Mouse (Mus musculus) T-cell, adult 2 months (primary cell): ENCODE measurements around the gene Glyctk.
A peak's percentile ranks its signal among the peaks of the same experiment; 100 is the strongest.

Experiments used
- DNase-seq: peaks from one replicate; pipeline ENCODE4 v3.0.0; 2022; ENCODE audit warnings: low spot score

The Glyctk gene

DNA sequence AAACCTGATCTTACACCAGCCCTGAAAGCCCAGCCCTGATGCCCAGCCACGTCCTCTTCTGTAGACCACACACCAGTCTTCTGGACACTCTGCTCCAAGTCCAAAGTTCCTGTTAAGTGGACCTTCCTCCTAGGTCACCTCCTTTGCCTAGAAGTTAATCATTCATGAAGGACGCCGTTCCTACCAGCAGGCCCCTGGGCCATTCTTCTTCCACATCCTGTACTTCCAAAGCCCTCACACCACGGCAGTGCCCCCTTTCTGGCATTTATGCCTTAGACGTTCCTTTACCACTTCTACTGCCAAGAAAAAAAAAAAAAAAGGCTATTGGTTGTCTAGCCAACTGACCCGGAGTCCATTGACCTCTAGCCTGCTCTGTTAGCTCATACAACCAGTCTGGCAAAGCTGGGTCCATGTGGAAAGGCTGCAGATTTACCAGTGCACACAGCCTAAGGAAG is at the start of gene Glyctk:
TSS of gene Glyctk (minus strand) at position 102 of the 455 bp plus-strand sequence.
- no peak for DNase-seq

DNA sequence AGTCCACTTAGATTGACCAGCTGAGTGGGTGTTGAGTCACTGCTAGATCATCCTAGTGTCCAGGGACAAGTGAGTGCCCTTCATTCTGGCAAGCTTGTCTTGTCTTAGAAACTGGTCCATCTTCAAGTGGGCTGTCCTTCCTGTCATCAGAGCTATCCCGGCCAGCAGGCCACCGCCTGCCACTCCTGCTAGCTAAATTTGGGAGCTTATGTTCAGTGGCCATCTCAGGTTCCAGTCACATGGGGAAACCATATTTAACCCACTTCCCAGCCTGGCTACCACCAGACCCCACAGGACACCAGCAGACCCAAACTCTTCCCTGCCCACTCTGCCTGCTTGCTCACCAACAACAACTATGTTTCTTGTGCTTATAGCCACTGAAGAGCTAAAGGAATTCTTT is 48.6 kb upstream of the Glyctk start:
- DNase-seq: no peak

DNA sequence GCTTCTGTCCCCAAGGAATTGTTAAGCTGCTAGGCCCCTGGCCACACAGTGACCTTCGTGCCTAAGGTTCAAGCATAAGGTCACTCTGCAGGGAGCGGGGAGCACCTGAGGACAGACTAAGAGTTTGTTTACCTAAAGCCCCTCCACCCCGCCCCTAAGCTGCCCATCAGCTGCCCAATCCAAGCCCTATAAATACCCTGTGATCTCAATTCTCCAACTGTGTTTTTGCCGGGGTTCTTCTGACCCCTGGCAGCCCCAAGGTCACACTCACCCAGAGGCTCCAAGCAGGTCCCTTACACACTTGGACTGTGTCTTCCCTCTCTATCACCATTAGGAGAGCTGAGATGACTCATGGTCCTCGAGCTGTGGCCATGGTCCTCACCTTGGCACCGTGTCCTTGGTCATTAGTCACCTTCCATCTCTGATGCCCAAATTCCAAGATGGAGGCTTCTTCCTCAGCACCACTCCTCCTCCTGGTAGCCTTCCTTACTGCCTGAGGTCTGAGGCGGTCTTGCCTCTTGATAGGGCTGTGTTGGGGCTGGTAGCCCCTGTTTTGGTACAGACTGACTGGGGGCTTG is 47.9 kb upstream of the Glyctk start:
- no peak for DNase-seq

DNA sequence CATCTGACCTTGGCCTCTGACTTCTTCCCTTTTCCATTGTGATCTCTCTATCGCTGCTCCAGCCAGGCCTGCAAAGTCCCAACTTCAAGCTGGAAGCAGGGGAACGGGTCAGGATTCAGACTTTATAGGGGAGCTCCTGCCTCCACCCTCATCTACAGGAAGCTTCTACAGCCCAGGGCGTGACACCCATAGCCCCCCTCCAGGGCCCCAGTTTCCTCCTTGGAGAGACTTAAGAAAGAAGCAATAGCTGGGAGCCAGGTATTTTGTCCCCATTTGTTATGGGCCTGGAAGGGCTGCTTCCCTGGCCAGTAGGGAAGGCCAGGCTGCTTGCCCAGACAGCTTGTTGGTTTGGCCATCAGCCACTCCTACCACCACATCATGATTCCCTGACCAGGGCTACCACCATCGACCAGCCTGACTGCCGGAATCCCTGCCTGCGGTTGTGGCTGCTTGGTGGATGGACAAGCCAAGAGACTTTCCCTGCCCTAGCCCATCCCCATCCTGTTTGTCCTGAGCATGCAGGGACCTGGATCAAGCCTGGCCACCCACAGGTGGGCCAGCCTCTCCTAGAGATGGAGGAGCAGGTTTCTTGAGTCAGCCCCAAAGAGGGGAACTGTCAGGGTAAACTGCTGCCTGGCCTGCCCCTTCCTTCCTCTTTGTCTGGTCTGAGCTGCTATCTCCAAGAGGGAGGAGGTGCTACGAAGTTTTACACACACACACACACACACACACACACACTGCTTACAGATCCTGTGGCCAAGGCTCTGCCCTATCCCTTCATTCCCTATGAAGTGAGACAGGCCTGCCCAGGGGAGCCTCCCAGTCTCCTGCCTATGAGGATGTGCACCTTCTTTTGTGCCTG is 46.3 kb upstream of the Glyctk start:
- DNase-seq: no peak

DNA sequence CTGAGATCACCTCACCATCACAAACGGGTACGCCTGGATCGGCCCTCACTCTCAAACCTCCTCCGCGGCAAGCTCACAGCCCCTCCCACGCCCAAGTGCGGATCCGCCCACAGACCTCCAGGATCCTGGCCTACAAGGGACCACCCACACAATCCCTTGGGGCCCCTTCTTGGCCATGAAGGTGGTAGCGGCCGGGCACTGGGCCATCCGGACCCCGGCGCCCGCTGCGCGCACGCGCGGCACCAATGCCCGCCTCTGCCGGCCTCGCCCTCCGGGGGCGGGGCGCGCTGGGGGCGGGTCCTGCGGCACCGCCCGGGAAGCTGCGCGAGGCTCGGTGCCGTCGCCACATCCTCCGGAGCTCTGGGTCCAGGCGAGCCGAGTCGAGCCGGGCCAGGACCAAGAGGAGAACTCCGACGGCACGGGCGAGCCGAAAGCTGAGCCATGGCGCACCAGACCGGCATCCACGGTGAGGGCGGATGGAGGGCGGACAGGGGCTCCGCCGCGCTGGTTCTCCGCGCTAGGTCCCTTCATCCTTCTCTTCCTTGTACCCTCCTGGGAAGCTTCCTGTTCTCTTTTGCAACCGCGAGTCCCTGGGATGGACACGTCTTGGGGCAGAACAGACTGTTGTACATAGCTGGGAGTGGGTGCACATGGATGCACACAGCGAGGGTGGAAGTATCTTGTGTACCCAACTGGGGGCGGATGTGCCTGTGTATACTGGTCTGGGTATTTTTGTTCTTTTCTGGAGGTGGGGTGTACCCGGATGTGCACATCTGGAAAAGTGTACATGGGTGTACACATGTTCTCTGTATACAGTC is 45.1 kb upstream of the Glyctk start, which contains the start of gene Twf2:
TSS of gene Twf2 (plus strand) at position 290 of the 818 bp plus-strand sequence.
- DNase-seq: peak; percentile 92

DNA sequence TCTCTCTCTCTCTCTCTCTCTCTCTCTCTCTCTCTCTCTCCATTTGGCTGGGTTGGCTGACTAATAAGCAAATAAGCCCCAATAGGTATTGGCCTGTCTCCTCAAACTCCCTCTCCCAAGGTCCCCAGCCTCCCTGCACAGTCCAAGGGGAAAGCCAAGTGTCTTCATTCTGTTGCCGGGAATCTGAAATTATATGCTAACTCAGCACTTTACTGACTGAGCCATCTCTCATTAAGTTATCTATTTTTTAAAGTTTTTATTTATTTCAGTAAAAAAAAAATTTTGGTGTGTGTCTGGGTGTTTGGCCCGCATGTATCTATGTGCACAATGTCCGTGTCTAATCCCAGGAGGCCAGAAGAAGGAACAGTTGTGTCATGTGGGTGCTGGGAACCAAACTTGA is 44.0 kb upstream of the Glyctk start:
- DNase-seq: no peak

DNA sequence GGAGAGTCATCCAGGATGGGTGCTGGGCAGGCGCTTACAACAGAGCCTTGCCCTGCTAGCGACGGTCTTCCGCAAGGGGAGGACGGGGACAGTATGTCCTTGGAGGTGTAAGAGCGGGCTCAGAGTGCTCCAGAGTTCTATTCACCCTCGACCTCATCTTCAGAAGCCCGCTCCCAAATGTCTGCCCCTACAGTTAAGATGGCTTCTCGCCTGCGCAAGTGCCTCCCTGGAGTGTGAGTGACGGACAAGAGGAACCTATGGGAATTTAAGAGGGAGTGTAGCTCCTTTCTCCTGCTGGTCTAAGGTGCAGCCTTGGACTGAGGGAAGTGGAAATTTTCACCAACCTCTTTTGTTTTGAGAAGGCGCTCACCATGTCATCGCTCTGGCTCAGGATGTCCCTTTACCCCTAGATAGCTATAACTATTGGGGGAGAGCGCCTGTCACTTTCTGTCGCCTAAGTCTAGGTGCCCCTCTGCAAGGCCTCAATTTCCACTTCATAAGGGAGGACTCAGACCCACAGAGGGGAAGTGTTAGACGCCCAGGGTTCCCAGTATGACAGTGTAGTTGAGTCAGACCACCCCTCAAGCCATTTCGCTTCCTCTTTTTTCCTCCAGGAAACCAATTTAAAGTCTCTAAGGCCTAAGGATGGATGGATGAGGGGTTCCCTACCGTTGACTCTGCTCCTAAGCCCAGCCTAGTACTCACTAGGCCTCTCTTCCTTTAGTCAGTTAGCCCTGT is 41.8 kb upstream of the Glyctk start, which contains the start of gene Ppm1m:
TSS of gene Ppm1m (minus strand) at position 212 of the 738 bp plus-strand sequence.
- DNase-seq: no peak

DNA sequence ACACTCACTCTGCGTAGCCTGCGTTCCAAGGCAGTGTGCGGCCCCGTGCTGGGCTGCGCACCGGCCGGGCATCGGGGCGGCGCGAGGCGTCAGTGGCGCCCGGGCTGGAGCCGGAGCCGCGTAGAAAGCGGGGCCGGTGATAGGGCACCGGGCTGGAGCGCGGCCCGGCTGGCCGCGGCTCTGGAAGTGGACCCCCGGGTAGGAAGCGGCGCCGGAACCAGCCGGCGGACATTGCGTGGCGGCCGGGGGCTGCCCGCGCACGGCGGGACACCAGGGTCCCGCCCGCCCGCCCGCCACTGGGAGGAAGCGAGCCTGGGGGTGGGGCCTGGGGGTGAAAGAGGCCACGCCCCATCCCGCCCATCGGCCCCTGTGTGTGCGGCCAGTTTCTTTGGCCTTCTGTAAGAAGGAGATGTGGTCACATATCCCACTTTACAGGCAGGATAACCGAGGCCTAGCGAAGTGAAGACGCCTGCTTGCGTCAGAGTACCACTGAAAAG is 41.1 kb upstream of the Glyctk start:
- peak; percentile 44 for DNase-seq

DNA sequence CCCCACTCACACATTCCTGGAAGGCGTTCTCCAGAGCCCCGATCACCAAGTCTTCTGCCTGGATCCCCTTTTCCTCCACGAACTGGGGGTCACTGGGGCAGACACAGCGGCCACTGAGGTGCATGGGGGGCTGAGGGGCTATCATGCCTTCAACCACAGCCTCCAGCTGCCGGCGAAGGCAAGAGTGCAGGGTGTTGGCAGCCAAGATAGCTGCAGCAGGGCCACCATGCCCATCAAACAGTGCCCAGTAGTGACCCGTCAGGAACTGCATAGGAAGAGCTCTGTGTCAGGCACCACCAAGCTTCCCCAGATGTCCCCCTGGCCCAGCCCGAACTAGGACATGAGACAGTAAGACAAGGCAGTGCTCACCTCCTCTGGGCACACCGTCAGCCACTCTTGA is 39.8 kb upstream of the Glyctk start:
- no peak for DNase-seq

DNA sequence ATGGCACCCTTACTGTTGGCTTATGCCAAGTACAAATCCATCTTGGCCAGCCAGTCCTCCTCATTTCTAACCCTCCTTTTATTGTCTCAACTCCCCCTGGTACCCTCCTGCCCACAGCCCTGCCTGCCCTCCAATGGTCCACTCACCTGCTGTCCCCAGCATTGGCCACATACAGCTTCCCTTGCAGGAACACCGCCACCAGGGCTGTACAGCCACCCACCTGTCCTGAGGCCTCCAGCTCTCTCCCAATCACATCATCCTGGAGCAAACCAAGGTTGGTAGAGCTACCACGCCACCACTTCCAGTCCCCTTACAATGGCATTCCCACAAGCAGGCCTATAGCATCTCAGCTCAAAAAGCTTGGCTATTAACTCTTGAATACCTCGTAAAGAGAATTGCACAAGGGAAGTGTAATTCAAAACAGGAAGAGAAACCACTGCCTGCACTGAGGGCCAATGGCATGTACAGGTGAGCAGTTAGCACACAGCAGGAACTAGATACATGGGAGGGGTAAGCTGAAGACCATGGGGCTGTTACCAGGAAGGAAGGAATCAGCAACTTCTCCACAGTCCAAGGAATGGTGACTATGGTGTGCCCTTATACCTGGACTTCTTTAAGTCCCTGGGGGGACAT is 39.3 kb upstream of the Glyctk start:
- no peak for DNase-seq

DNA sequence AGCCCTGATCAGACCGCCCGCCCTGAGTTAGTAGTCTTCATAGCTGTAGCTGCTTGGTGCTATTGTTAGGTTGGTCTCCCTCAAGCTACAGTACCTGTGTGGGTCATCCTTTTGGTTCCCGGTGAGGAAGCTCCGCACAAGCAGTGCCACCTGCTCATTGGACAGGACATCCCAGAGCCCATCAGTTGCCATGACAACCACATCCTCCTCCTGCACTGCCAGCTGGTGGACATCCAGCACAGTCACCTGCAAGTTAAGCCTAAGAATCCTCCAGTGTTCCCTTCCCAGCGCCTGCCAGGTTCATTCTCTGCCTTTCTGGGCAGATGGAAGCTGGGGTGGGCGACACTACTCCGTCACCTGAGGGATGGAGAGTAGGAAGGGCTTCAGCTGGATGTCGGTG is 37.8 kb upstream of the Glyctk start:
- DNase-seq: no peak

DNA sequence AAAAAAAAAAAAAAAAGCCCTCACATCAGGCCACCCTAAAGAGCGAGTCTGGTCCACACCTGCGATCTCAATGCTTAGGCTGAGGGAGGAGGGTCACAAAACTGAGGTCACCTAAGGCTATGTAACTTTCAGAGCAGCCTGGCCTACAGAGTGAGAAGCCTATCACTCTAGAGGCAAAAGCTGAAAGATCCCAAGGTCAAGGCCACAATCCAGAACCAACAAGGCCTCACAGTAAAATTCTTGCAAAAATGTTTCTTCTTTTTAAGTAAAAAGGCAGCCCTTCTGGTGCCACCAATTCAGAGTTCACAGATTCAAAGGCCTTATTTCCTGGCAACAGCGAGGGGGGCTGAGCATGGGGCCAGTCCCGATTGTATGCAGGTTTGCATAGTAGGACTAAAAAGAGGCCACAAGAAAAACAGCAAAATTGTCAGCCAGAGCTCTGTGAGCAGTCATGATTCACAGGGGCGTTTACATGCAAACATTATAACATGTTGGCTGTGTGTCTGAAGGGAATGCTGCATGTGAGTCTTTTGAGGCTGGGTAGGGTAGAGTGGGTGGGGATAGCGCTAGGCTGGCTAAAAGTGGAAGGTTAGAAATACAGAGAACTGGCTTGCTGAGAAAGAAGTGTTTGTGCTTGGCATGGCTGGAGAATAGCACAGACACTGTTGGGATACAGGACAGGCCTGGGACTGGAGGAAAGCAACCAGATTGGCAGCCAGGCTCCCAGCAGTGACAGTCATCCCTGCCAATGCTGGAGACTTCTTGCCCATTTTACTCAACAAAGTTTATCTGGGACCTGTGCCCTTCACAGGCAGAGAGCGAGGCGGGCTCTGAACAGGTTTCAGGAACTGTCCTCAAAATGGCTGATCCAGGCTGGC is 36.2 kb upstream of the Glyctk start:
- DNase-seq: no peak

DNA sequence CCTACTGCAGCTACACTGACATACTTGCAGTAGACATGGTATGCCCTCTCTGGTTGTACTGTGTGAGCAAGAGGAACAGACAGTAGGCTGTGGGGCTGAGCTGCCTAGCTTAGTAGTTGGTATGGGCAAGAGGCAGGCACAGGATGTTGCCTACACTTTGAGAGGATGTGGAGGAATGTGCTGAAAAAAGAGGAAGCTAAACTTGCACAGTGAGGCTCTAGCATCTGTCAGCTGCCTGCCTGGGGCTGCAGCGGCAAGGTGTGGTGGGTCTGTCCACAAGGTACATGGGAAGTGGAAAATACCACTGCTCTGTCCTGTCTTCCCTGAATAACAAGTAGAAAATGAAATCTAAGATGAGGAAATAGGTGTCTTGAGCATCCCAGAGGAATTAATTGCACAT is 35.1 kb upstream of the Glyctk start:
- DNase-seq: peak; percentile 44

DNA sequence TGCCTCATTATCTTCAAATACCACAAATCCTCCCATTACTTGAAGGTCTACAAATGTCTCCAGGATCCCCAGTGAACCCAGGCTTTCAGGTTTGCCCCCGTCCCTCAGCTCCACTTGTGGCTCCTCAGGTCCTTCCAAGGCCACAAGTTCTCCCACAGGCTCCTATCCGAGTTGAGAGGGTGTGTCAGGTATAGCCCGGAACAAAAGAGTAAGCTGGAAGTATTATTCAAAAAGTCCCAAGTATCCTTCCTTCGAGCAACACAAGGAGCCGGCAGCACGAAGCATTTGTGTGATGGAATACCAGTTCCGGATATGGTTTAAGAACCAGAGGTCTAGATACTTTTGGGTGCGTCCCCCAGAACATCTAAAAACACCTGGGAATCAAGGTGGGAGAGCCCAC is 34.1 kb upstream of the Glyctk start:
- no peak for DNase-seq

DNA sequence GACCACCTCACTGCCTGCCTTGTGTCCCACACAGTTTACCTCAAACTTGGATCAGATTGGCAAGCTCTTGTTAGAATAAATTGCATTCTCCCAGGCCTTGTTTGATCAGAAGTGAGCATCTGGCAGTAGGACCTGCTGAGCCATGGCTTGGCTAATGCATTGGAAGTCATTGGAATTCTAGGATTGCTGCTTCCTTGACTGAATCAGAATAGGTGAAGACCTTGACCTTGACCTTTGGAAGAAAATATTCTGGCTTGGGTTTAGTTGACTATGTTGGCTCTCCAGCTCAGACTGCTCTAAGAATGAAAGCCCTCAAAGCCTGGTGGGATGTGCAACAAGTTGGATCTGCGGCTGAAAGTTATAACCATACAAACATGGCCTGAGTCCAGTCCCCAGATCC is 33.4 kb upstream of the Glyctk start:
- DNase-seq: no peak

DNA sequence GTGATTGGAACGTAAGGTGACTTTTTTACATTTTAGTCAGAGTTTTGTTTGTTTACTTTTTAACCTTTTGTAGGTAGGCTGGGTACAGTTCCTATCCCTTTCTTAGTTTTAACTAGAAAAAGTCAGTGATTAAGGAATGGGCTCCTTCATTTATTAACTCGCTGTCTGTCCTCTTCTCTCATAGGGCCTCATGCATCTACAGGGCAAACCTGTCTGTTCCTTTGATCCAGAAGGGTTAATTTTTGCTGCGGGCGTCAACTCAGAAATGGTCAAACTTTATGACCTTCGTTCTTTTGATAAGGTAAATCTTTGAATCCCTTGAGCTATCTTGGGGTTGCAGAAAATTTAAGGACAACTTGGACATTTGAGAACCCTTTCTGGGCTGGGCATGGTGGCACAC is 26.1 kb upstream of the Glyctk start:
- DNase-seq: no peak

DNA sequence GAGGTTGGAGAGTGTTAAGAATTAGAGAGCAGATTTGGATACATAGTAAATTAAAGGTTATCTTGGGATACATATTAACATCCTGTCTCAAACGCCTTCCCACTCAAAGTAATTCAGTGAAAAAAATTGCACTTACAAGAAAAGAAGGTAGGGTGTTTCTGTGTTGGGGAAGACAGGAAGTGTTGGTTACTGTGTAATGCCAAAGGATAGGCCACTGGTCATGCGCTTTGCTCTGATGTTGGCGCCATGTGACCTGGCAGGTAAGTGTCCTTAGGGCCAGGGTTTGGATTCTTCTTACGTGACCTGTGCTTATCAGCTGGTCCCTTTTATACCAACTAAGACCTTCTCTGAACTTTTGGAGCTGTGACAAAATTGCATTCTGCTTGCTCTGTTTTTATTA is 24.2 kb upstream of the Glyctk start:
- no peak for DNase-seq

DNA sequence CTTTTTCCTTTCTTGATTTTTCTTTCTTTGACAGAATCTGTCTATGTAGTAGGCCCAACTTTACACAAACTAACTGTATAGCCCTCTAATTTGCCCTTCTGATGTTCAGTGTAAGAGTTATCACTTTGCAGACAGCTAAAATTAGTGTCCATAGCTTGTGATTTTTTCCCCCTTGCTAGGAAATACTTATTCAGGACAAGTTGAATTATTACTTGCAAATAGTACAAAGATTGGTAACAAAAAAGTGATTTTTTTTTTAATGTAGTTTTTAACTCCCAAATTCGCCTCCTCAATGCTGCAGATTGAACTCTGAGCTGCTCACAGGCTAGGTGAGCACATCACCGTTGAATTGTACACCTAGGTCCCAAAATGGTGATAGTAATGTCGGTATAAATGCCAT is 22.0 kb upstream of the Glyctk start:
- no peak for DNase-seq

DNA sequence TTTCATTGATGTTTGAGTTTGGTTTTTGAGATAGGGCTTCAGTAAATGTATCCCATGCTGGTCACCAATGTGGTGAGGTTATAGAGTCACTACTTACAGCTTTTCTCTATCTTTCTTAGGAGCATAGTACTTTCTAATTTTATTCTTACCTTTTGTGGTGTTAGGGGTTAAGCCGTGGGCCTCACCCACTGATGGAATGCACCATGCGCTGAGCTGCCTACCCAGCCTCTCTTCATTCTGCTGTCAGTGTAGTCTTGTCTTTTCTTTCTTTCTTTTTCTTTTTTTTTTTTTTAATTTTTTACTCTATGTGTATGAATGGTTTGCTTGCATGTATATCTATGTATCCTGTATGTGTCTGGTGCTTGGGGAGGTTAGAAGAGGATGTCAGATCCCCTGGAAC is 21.5 kb upstream of the Glyctk start:
- no peak for DNase-seq

DNA sequence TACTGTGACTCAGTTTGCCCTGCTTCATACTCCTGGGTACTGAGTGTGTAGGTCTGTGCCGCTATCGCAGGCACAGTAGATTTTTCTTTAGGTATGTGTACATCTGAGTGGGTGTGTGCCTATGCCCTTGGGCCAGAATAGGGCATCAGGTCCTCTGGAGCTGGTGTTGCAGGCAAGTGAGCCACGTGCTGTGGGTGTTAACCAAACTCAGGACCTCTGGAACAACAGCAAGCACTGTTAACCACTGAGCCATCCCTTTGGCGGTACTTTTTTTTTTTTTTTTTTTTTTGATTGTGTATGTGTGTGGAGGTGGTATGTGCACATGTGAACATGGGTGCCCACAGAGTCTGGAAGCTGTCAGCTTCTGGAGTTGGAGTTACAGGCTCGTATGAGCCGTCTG is 19.9 kb upstream of the Glyctk start:
- no peak for DNase-seq
